Mouse (Mus musculus) CH12.LX (cell line): Measurements from ENCODE around the gene Pnrc2.

Source experiments
- CHD1 ChIP-seq: IDR thresholded peaks from 2 replicates; pipeline ENCODE4 v1.6.1; 2012; ENCODE audit warnings: low read depth, low read length, improper control_type of control experiment, inconsistent platforms
- CTCF ChIP-seq, 2 experiments: IDR thresholded peaks in 1 of 2; conservative IDR thresholded peaks in 1 of 2; 2 replicates each; pipeline ENCODE4 v1.5.1; 2011 to 2012; ENCODE audit warnings: low read depth in 2 of 2, low read length in 2 of 2, improper control_type of control experiment in 1 of 2, inconsistent platforms in 1 of 2, mild to moderate bottlenecking in 1 of 2, moderate library complexity in 1 of 2
- E2F4 ChIP-seq: IDR thresholded peaks from 2 replicates; pipeline ENCODE4 v1.6.1; 2011; ENCODE audit warnings: low read depth, low read length, improper control_type of control experiment; ENCODE audit not compliant: insufficient replicate concordance
- GABPA ChIP-seq: IDR thresholded peaks from 2 replicates; pipeline ENCODE4 v1.6.1; 2012; ENCODE audit warnings: low read depth, low read length, improper control_type of control experiment, inconsistent platforms; ENCODE audit not compliant: insufficient replicate concordance
- HCFC1 ChIP-seq: IDR thresholded peaks from 2 replicates; pipeline ENCODE4 v1.6.1; 2012; ENCODE audit warnings: low read depth, mild to moderate bottlenecking, inconsistent platforms, low read length, improper control_type of control experiment
- MAFK ChIP-seq: IDR thresholded peaks from 2 replicates; pipeline ENCODE4 v1.6.1; 2011; ENCODE audit warnings: low read length, improper control_type of control experiment; ENCODE audit not compliant: insufficient replicate concordance
- ZMIZ1 ChIP-seq: IDR thresholded peaks from 2 replicates; pipeline ENCODE4 v1.6.1; 2012; ENCODE audit warnings: low read depth, mild to moderate bottlenecking, inconsistent platforms, low read length, improper control_type of control experiment

DNA sequence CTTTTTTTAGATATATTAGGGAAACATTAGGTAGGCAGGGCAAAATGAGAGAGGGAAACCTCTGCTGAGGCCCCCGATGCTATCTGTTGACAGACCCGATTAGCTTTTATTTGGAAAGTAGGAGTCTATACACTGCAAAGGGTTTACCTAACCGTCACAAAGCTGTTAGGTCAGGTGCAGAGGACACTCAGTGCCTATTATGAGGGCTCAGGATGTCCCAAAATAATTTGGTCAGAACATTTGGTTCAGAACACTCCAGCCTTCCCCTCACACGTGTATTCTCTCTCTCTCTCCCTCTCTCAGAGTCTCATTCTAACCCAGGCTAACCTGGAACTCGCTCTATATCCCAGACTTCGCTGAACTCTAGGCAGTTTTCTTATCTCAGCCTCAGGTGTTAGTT lies 8.4 kb upstream of the Pnrc2 start:
- TF ChIP-seq GABPA: no peak
- no peak for TF ChIP-seq CHD1
- no peak for TF ChIP-seq MAFK
- no peak for TF ChIP-seq HCFC1
- no peak for TF ChIP-seq ZMIZ1
- no peak for TF ChIP-seq E2F4
- TF ChIP-seq CTCF (conservative IDR thresholded peaks at IDR 0.05 in 1 of 2, IDR thresholded peaks at IDR 0.05 in 1 of 2; ENCODE audit: low read depth in 2 of 2, low read length in 2 of 2): no peak
